Mouse (Mus musculus): ENCODE measurements around the gene Cyp2f2.

Cyp2f2 gene

DNA sequence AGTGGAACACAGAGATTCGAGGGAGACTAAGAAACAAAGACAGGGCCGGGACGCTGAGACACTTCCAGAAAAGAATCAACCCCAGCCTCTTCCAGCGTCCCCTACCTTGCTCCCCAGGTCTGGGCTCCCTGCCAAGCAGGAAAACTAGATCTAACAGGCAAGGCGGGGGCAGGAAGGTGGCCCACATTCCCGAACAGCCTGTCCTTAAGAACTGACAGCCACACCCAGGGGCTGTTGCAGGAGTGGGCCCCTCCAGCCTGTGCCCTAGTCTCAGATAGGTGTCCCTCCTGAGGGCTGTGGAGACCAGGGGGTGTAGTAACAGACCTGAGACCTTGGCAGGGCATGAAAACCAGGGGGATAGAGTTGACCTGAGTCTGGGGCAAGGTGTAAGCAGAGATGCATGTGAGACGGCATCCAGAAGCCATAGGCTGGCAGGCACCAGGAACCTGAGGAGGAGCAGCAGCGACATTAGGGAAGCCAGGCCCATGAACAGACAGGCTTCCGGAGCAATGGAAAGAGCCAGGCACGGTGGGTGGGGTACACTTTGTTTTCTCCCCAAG lies 33.6 kb downstream of the Cyp2f2 start, which contains the start of gene Cyp2t4:
TSS of gene Cyp2t4 (plus strand) at position 510 of the 560 bp plus-strand sequence.
- no peak for DNase-seq (ENCODE audit: low spot score in 2 of 2)

DNA sequence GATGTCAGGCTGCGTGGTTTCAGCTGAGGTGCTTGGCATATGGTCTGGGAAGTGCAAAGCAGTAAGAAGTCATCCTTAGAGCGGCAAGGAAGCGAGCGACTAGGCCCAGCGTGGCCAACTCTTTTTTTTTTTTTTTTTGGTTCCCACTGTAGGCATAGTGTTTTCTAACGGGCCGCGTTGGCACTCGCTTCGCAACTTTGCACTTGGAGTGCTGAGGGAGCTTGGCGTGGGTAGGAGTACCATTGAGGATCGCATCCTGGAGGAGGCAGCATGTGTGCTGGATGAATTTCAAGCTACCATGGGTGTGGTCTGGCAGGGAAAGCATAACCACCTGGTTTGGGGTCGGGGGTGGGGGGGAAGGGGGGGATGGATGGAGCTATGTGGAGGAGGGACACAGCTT lies 36.3 kb downstream of the Cyp2f2 start:
- no peak for DNase-seq (ENCODE audit: low spot score in 2 of 2)

DNA sequence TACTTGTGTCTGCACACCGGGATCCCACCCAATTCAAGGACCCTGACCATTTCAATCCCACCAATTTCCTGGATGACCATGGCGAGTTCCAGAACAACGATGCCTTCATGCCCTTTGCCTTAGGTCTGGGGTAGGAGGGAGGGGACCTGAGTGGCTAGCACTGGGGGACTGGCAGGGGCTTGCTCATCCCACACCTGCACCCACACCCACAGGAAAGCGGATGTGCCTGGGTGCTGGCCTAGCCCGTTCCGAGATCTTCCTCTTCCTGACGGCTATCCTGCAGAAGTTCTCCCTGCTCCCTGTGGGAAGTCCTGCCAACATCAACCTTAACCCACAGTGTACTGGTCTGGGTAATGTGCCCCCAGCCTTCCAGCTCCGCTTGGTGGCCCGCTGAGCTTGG lies 38.5 kb downstream of the Cyp2f2 start:
- no peak for DNase-seq (ENCODE audit: low spot score in 2 of 2)

GRCm38 (mm10) chr7:27159256-27159655 lies 39.5 kb downstream of the Cyp2f2 start:
- no peak for DNase-seq (ENCODE audit: low spot score in 2 of 2)

DNA sequence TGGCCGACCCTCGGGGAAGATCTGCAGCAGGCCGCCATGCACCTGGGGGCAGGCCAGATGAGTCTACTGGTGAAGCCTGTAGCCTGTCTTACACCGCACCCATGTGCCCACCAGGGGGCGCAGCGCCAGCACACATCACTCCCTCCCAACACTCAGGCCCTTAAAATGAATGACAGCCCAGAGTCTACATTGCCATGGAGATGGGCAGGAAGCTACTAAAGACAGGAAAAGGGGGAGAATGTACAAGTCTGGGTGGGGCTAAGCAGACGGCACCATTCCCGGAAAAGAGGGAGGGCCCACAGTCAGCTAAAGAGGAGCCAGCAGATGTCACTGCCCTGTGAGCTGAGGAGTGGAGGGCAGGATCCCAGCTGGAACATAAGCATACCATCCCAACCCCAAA lies 40.2 kb downstream of the Cyp2f2 start:
- peak; percentile 81 to 90 for DNase-seq (ENCODE audit: low spot score in 2 of 2)

GRCm38 (mm10) chr7:27160921-27161320 lies 41.2 kb downstream of the Cyp2f2 start:
- no peak for DNase-seq (ENCODE audit: low spot score in 2 of 2)

GRCm38 (mm10) chr7:27161744-27162143 lies 42.0 kb downstream of the Cyp2f2 start:
- no peak for DNase-seq (ENCODE audit: low spot score in 2 of 2)

- no peak for DNase-seq (ENCODE audit: low spot score in 2 of 2)
Measured at GRCm38 (mm10) chr7:27162780-27163449, 43.2 kb downstream of the Cyp2f2 start.

- no peak for DNase-seq (ENCODE audit: low spot score in 2 of 2)
Measured at GRCm38 (mm10) chr7:27163450-27163805, 43.7 kb downstream of the Cyp2f2 start.

DNA sequence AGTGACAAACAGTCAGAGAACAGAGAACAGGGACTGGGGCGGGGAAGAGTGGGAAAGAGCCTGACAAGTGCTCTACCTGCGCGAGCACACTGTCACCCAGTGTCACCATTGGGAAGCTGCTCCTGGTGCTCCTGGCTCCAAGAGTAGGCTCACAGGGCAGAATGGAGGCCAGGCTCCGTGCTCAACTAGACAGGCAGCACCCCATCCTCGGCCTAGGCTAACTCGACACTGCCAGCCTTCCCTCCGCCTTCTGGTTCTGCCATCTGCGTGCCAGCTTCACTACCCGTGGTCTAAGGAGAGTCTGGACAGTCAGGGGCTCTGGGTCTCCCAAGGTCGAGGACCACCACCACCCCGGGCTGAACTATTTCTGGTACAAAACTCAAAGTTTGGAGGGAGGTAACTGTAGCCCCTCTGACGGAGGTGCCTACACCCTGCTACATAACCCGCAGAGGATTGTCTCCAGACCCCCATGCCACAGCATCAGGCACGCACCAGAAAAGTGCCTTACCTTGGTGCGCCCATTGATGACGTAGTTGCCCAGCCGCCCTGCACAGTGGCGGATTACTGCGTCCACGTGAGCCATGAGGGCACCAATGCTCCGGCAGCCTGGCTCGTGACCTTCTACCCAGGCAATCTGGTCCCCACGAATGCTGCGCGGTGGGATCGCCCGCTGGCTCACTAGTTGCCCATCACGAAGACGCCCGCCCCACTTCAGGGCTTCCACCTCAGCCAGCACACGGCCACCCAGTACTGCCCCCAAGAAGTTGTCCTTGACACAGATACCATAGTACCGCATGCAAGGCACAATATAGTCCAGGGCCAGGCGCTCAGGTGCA lies 44.6 kb downstream of the Cyp2f2 start:
- no peak for DNase-seq (ENCODE audit: low spot score in 2 of 2)

GRCm38 (mm10) chr7:27165007-27165655 lies 45.4 kb downstream of the Cyp2f2 start:
- DNase-seq (ENCODE audit: low spot score in 2 of 2) = no peak

DNA sequence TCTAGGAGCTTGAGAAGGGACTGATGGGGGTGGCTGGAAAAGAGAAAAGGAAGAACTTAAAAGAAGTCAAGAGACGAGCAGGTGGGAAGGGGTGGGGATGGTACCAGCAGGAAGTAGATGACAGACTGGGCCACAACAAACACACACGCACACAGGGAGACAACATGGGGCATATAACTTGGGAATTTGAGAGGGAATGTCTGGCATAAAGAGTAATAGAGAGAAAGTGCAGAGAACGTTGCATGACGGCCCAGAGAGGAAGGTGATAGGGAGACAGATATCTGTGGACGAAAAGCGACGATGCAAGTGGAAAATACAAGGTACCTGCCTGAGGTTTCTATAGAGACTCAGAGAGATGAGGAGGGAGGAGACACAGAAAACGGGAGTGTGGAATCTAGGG lies 46.0 kb downstream of the Cyp2f2 start:
- DNase-seq (ENCODE audit: low spot score in 2 of 2) = no peak

- DNase-seq (ENCODE audit: low spot score in 2 of 2) = peak; percentile 65 to 79
Measured at GRCm38 (mm10) chr7:27166229-27166613, 46.5 kb downstream of the Cyp2f2 start.

DNA sequence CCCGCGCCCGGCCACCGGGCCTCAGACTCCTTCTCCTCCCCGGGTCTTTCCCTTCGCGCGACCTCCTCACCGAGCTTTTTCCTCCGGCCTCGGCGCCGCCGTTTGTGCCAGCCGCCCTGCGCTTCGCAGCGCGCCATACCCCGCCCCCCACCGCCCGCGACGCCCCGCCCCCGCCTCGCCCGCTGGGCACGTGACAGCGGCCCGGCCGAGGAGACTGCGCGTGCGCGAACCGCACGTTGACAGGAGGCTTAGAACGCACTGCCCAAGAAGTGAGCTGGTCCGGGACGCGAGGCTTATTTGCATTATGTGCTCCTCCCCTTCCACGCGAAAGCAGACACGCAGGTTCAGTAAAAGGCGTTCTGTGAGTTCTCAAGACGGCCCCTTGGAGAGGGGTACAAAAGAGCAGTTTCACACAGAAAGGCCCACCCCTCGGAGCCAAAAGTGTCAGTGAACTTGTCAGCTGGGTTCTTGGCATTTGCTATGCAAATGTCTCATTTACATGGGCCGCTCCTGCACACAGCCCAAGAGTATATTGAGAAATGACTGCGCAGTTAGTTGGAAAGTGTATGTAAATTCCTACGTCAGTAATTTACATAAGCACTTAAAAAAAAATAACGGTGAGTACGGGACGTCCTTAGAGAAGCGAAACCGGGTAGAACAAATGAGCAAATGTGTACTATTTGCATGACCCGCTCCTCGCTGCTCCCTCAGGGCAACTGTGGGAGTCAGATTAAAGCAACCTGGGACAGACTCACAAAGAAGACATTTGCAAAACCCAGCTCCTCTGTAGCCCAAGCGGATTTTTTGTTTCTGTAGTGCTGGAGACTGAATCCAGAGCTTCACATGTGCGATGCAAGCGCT lies 47.1 kb downstream of the Cyp2f2 start, which contains the start of gene Egln2:
TSS of gene Egln2 (minus strand) at position 189 of the 861 bp plus-strand sequence.
- peak; percentile 91 to 96 for DNase-seq (ENCODE audit: low spot score in 2 of 2)

DNA sequence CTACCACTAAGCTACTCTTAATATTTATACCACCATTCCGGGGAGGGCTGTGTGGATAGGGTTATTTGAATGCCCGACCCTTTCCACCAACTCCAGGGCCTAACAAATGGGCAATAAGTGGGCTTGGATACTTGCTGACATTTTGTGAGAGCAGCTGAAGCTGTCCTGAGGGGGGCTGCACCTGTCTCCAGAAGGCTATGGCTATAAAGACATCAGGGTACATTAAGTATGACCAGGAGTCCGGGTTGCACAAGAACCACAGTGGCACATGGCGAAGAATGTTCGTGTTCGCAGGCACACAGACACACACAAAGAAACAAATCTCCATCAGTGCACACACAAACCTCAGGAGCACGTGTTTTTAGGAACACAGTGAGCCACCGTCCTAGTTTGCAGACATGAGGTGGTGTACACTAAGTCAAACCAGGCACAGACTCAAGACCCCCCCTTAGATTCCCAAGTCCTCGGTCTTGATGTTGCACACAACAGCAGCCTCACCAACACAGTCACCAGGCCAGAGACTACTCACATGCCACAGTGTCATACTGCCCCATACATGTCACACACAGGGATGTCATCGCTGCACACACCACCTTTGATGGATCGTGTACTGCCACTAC lies 47.9 kb downstream of the Cyp2f2 start:
- no peak for DNase-seq (ENCODE audit: low spot score in 2 of 2)

DNA sequence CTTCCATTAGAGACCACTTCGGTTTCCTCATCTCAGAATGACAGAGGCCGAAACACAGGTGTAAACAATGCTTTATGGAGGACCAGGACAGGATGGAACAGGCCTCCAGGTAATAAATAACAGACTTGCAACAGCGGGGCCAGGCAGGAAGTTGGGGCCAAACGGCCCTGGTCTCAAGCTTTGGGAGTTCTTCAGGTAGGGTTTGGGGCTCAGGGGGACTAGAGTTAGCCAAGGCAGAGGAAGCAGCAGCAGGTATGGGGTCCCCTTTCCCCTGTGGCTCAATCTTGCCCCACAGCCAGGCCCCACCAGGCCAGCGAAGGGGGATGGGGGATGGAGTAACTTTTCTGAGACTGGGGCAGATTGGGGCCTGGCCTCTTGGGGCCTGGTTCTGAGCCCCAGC lies 48.7 kb downstream of the Cyp2f2 start:
- no peak for DNase-seq (ENCODE audit: low spot score in 2 of 2)

- no peak for DNase-seq (ENCODE audit: low spot score in 2 of 2)
Measured at GRCm38 (mm10) chr7:27170981-27171380, 51.3 kb downstream of the Cyp2f2 start.

DNA sequence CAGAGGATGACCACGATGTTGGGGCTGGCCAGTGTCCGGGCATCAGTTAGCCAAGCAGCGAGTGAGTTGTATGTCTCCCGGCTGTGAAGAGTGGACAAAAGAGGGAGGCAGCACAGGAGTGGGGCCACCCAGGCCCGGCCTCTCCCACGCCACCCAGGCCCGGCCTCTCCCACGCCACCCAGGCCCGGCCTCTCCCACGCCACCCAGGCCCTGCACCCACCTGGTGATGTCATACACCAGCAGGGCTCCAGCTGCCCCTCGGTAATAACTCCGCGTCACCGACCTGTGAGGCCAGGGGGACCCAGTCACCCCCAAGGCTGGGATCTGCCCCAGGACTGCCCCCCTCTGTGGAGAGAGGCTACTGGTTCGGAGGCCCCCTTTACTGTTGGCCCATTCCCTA lies 54.8 kb downstream of the Cyp2f2 start:
- DNase-seq (ENCODE audit: low spot score in 2 of 2) = no peak

DNA sequence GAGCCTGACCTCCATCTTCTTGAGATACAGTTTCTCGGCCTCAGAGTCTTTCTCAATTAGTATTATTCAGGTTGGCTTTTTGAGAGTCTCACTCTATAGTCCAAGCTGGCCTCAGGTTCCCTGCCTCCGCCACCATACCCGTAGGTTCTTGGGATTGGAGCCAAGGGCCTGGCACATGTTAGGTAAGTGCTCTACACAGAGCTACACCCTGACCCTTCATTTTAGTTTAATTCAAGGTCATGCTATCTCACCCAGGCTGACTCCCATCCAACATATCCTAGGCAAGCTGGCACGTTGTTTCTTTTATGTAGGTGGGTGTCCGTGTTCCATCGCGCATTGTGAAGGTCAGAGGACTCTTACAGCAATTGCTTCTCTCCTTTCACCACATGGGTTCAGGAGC lies 55.2 kb downstream of the Cyp2f2 start:
- DNase-seq (ENCODE audit: low spot score in 2 of 2) = no peak

DNA sequence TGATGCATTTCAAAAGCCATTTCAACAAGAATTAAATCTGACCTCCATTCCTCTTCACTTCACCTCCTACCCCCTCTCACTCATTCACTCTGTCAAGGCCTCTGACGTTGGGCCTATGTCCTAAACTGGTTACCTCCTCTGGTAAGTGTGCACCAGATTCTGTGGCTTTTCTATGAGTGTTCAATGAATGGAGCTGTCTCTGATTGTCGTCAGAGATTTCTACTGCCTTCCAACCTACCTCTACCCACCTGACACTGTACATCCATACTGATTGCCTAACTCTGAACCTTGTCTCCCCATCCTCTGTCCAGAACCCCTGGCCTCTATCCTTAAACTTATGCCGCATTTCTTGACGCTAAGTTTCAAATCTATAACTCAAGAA lies 58.2 kb downstream of the Cyp2f2 start:
- no peak for DNase-seq (ENCODE audit: low spot score in 2 of 2)
